Mouse (Mus musculus) activated CD4-positive, CD25-positive, alpha-beta regulatory T cell, adult 4 months (primary cell): ENCODE data around the gene Hoxb6. TPM values are rescaled to one million over a fixed set of nuclear protein-coding genes. Genes with fewer than 3 reads are reported as not detected.

Experiments
- ATAC-seq: one replicate; pipeline ENCODE4 v1.8.0; 2017
- polyA plus RNA-seq, 2 experiments: library from polyadenylated mRNA; unstranded; fragments of 100-300 nt; shearing (Covaris generic); gene quantifications; one replicate each; pipeline ENCODE4 v1.2.1; 2017

The Hoxb6 gene
- polyA plus RNA-seq, 2 experiments from 2014 or later, result not detected

- ATAC-seq, result no peak
These were observed 46.9 kb downstream of the Hoxb6 start for GRCm38 (mm10) chr11:96338957-96339855.

GRCm38 (mm10) chr11:96340698-96341365 is 48.6 kb downstream of the Hoxb6 start:
- ATAC-seq, result no peak

GRCm38 (mm10) chr11:96341701-96342575 is 49.7 kb downstream of the Hoxb6 start:
- no peak for ATAC-seq

- no peak for ATAC-seq
These were observed 50.3 kb downstream of the Hoxb6 start for GRCm38 (mm10) chr11:96342576-96342930.

DNA sequence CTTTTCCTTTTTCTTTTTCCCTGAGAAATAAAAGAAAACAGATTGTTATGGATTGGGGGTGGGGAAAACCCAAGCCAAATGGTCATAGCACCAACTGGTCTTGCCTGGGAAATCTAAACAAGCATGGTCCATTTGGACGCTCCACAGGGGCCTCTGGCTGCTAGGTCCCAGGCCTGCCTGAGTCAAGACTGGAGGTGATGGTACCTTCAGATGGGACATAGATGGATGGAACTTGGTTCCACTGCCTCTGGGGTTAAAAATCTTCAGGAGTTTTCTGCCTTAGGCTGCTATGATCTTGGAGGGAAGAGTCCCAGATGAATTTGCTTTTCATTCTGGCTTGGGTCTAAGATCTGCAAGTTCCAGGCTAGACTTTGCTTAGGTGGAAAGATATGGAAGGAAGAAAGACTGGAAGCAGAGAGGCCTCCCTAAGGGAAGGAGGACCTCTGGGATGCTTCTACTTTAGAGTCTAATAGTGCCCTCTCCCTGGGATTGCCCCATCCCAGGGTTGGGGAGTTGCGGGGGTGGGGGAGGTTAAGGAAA is 51.0 kb downstream of the Hoxb6 start:
- ATAC-seq, result no peak

GRCm38 (mm10) chr11:96344061-96344877 is 52.0 kb downstream of the Hoxb6 start:
- no peak for ATAC-seq

DNA sequence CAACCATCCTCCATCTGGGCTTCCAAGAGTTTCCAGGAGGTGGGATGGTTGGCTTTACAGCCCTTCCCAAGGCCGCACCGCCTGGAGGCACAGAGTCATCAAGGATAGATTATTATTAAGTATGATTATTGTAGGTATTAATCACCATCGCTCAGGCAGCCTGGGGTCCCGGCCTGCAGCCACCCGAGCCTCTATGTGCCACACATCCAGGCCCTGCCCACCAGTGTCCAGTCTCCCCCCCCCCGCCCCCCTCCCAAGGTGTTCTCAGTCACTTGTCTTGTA is 52.5 kb downstream of the Hoxb6 start:
- no peak for ATAC-seq

GRCm38 (mm10) chr11:96345220-96345892 is 53.1 kb downstream of the Hoxb6 start:
- ATAC-seq, result no peak

GRCm38 (mm10) chr11:96345893-96346806 is 53.9 kb downstream of the Hoxb6 start:
- no peak for ATAC-seq

- ATAC-seq, result no peak
These were observed 54.7 kb downstream of the Hoxb6 start for GRCm38 (mm10) chr11:96346916-96347520.

- ATAC-seq, result no peak
These were observed 55.4 kb downstream of the Hoxb6 start for GRCm38 (mm10) chr11:96347717-96348116.

DNA sequence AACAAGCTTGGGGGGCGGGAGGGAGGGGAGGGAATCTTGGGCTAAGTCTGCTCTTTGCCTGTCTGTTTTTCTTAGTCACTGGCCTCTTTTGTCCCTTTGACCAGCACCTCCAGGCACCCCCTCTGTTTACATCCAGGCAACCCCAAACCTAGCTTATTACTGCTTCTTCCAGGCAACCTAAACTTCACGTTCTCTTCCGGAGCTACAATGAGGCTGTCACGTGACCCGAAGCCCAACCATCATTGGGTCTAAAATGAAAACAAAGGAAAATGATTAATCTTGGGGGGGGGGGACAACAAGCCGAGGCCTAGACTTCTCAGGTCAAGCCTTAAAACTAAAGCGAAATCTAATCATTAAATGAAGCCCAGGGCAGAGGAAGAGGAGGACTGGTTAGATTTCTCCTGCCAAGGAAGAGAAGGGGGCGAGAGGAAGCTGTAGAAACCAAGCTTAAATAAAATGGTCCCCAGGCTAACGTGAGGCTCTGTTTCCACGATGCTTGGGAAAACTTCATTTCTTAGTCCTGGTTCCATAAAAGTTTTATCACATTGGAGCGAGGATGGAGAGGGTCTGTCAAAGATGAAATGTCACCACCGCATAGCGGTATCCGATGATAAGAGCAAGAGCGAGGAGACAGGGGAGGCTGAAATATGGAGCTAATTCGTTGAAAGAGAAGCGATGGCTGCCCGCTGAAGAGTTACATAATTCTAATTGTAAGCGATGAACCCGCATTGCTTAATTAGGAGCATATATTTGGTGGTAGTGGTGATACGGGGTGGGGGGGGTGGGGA is 56.1 kb downstream of the Hoxb6 start:
- no peak for ATAC-seq

DNA sequence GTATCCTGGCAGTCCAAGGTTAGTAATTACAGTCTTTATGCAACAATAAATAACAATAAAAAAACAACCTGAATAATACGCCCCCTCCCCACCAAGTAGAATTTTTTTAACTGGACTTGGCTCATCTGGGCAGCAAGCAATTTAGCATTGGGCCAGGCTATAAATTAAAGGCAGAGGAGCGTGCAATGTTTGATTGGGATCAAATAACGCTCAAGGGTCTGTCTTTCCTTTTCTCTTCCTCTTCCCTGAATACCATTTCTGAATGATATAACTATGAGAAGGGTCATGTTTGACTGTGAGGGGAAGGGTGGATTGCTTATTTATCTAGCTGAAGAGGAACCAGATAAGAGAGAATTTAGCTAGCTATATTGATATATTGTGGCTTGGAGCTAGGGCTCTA is 56.7 kb downstream of the Hoxb6 start:
- ATAC-seq, result no peak

DNA sequence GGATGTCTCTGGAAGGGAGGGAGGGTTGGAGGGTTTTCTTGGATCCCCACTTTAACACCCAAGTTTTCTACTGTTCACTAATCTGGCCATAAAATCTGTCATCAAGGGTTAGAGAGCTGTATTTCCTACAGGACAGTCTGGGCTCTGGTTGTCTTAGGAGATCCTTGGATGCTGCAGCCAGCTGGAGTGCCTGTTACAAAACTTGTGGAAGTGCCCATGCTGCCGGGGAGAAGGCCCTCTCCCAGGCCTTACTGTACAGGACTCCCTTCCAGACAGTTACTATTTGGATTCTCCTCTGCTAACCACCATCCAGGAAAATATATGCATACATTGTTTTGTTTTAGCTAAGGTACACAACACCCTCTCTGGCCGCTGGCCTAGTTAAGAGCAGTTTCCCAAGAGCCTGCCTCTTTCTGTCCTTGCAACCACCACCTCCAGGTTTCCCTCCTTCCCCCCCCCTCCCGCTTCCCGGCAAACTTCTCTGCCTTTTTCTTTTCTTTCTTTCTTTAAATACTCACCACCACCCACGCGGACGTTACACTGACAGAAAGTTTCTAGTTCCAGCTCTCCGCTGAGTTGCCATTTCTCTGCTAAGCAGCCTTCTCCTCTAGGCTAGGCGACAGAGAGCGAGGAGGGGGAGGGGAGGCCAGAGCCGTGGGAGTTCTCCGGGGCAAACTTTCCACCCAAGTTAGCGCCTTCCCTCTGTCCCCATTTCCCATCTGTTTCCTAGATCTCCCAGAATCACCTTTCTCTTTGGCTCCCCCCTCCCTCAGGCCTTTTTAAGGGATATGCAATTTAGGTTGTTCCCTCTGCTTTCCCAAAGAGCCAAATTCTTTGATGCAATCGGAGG is 57.4 kb downstream of the Hoxb6 start:
- ATAC-seq, result no peak

DNA sequence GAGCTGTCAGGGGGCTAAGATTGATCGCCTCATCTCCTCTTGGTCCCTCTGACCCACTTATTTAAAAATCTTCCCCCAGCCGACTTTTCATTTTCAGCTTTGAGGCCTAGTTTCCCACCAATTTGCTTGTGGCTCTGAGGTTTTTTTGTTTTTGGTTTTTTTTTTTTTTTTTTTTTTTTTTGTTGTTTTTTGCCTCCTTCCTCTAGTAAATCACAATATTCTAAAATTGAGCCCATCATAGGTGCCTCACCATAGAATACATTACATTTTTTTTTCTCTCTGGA is 58.0 kb downstream of the Hoxb6 start, which contains the start of gene Hoxb2:
Gene Hoxb2 (plus strand): TSS at position 185 of the 284 bp plus-strand sequence.
- ATAC-seq, result no peak

- no peak for ATAC-seq
These were observed 58.5 kb downstream of the Hoxb6 start for GRCm38 (mm10) chr11:96350791-96351190.
